Mouse (Mus musculus) neural tube, embryonic 12.5 days (tissue): ENCODE data around the gene Chd3. TPM values are rescaled to one million over a fixed set of nuclear protein-coding genes. Genes with fewer than 3 reads are reported as not detected.
A peak's percentile ranks its signal among the peaks of the same experiment; 100 is the strongest.
"Not testable (repeated sequence)": the region's sequence is repeated elsewhere in the genome, so short reads cannot be mapped to it uniquely, and the experiment has no call there.

Source experiments
- ATAC-seq: fragments of 200-750 bp; cut with Nextera tagmentation; 2 replicates; pipeline ENCODE4 v1.8.0; 2017; ENCODE audit warnings: low read depth, mild to moderate bottlenecking, moderate TSS enrichment, moderate library complexity; ENCODE audit not compliant: low FRiP score
- H3K27ac ChIP-seq: fragments of 300-500 bp; sonication (generic); 2 replicates; pipeline ENCODE4 v1.5.1; 2016
- H3K27me3 ChIP-seq: fragments of 300-500 bp; sonication (generic); replicated peaks from 2 replicates; pipeline ENCODE4 v1.6.1; 2016; ENCODE audit warnings: mild to moderate bottlenecking
- H3K36me3 ChIP-seq: fragments of 300-500 bp; sonication (generic); 2 replicates; pipeline ENCODE4 v1.6.1; 2016; ENCODE audit warnings: mild to moderate bottlenecking
- H3K4me1 ChIP-seq: fragments of 300-500 bp; sonication (generic); 2 replicates; pipeline ENCODE4 v1.6.1; 2016
- H3K4me2 ChIP-seq: fragments of 300-500 bp; sonication (generic); replicated peaks from 2 replicates; pipeline ENCODE4 v1.6.1; 2016; ENCODE audit warnings: mild to moderate bottlenecking
- H3K4me3 ChIP-seq: fragments of 300-500 bp; sonication (generic); 2 replicates; pipeline ENCODE4 v1.5.1; 2016
- H3K9ac ChIP-seq: fragments of 300-500 bp; sonication (generic); 2 replicates; pipeline ENCODE4 v1.6.1; 2016; ENCODE audit warnings: mild to moderate bottlenecking
- H3K9me3 ChIP-seq: fragments of 300-500 bp; sonication (generic); 2 replicates; pipeline ENCODE4 v1.6.1; 2016; ENCODE audit warnings: mild to moderate bottlenecking
- WGBS: fragments of 180-500 bp; shearing (Covaris S2); methylation state at CpG from one replicate; pipeline ENCODE4 v1.1.7; 2016; 5-methylcytosine and 5-hydroxymethylcytosine counted together
- polyA plus RNA-seq: library from polyadenylated mRNA; unstranded; fragments of >200 nt; fragmentation: Nextera tagmentation; extraction: Ambion mirVana; gene quantifications from 2 replicates; pipeline ENCODE4 v1.2.1, GENCODE M21; 2016

The Chd3 gene
- polyA plus RNA-seq, 1 experiment from 2014 or later: 87.1 TPM

- Histone ChIP-seq H3K4me1 (peaks cover 42% of the 10 kb centered on the region), H3K9me3 (no peaks in the 10 kb centered on the region), H3K4me2 (peak within 1 kb of the TSS; percentile 90), H3K36me3 (peaks cover 20% of the 10 kb centered on the region), H3K27ac (peak within 1 kb of the TSS; percentile 64), H3K9ac (peak within 1 kb of the TSS; percentile 79), H3K4me3 (peak within 1 kb of the TSS; percentile 63), H3K27me3 (peaks cover 17% of the 10 kb centered on the region)
- ATAC-seq: peak; percentile 94
- WGBS: under 1% methylated on average over 30 of the region's 30 CpGs
Measured at GRCm38 (mm10) chr11:69323667-69324111, 45.5 kb downstream of the Chd3 start, which contains the start of the genes Cntrob and Trappc1. TSS of gene Cntrob (minus strand) at chr11:69323775. TSS of gene Trappc1 (plus strand) at chr11:69323980.

GRCm38 (mm10) chr11:69322693-69323471 is 46.3 kb downstream of the Chd3 start:
- peaks cover 14% of the 10 kb centered on the region for H3K27me3 ChIP-seq
- H3K9ac ChIP-seq: peak overlapping the region; percentile 79
- H3K4me1 ChIP-seq: peaks cover 42% of the 10 kb centered on the region
- 30% methylated on average over 18 of the region's 18 CpGs for WGBS
- H3K4me2 ChIP-seq: peak overlapping the region; percentile 90
- peak overlapping the region; percentile 63 for H3K4me3 ChIP-seq
- ATAC-seq: no peak
- H3K27ac ChIP-seq: no peak overlapping the region
- no peaks in the 10 kb centered on the region for H3K9me3 ChIP-seq
- H3K36me3 ChIP-seq: peaks cover 28% of the 10 kb centered on the region

- no peak for ATAC-seq
- WGBS: 60% methylated on average over 6 of the region's 6 CpGs
- 0 out of 2 replicates have a peak overlapping the region, but pooled peaks have one; percentile 79 for H3K9ac ChIP-seq
- H3K9me3 ChIP-seq: no peaks in the 10 kb centered on the region
- peaks cover 40% of the 10 kb centered on the region for H3K4me1 ChIP-seq
- peaks cover 6% of the 10 kb centered on the region for H3K27me3 ChIP-seq
- H3K27ac ChIP-seq: no peak overlapping the region
- peak overlapping the region; percentile 63; the same call in 1 of the 2 replicates for H3K4me3 ChIP-seq
- peaks cover 33% of the 10 kb centered on the region for H3K36me3 ChIP-seq
- peak overlapping the region; percentile 90 for H3K4me2 ChIP-seq
Measured at GRCm38 (mm10) chr11:69322010-69322409, 47.2 kb downstream of the Chd3 start.

GRCm38 (mm10) chr11:69321580-69321979 is 47.6 kb downstream of the Chd3 start:
- Histone ChIP-seq H3K4me3 (no peak overlapping the region), H3K9ac (no peak overlapping the region), H3K36me3 (peaks cover 33% of the 10 kb centered on the region), H3K27ac (no peak overlapping the region), H3K27me3 (peaks cover 1% of the 10 kb centered on the region; the same call in 1 of the 2 replicates), H3K9me3 (no peaks in the 10 kb centered on the region), H3K4me2 (peak overlapping the region; percentile 90), H3K4me1 (peaks cover 36% of the 10 kb centered on the region)
- no peak for ATAC-seq
- WGBS: 93% methylated on average over 6 of the region's 6 CpGs

GRCm38 (mm10) chr11:69318000-69318399 is 51.2 kb downstream of the Chd3 start:
- H3K9me3 ChIP-seq, ATAC-seq, H3K4me3 ChIP-seq, H3K27ac ChIP-seq, H3K4me2 ChIP-seq, H3K9ac ChIP-seq, H3K27me3 ChIP-seq: not testable (repeated sequence)
- WGBS: 91% methylated on average over 3 of the region's 3 CpGs
- Histone ChIP-seq H3K4me1 (peaks cover 15% of the 10 kb centered on the region), H3K36me3 (peaks cover 65% of the 10 kb centered on the region)

GRCm38 (mm10) chr11:69316361-69316760 is 52.8 kb downstream of the Chd3 start:
- peaks cover 78% of the 10 kb centered on the region for H3K36me3 ChIP-seq
- no peak for ATAC-seq
- WGBS: 98% methylated on average over 6 of the region's 6 CpGs

GRCm38 (mm10) chr11:69311266-69311665 is 57.9 kb downstream of the Chd3 start:
- no peak for ATAC-seq
- H3K9ac ChIP-seq: no peak overlapping the region; the same call in 1 of the 2 replicates
- H3K9me3 ChIP-seq: no peaks in the 10 kb centered on the region
- WGBS: 83% methylated on average over 7 of the region's 7 CpGs
- H3K4me2 ChIP-seq: no peak overlapping the region
- peaks cover 92% of the 10 kb centered on the region for H3K36me3 ChIP-seq
- H3K27me3 ChIP-seq: no peaks in the 10 kb centered on the region
- H3K4me1 ChIP-seq: no peaks in the 10 kb centered on the region
- H3K27ac ChIP-seq: no peak overlapping the region
- no peak overlapping the region for H3K4me3 ChIP-seq

More at GRCm38 (mm10) chr11:69316361-69316760, 52.8 kb downstream of the Chd3 start:
- Histone ChIP-seq H3K4me2 (no peak overlapping the region), H3K27ac (no peak overlapping the region), H3K9me3 (no peaks in the 10 kb centered on the region), H3K4me3 (no peak overlapping the region), H3K4me1 (no peaks in the 10 kb centered on the region), H3K27me3 (no peaks in the 10 kb centered on the region), H3K9ac (no peak overlapping the region)

GRCm38 (mm10) chr11:69306039-69306438 is 63.2 kb downstream of the Chd3 start:
- Histone ChIP-seq H3K27me3 (no peaks in the 10 kb centered on the region), H3K9me3 (no peaks in the 10 kb centered on the region), H3K9ac (no peak overlapping the region), H3K4me2 (no peak overlapping the region), H3K36me3 (peaks cover 91% of the 10 kb centered on the region), H3K4me3 (no peak overlapping the region), H3K27ac (no peak overlapping the region), H3K4me1 (no peaks in the 10 kb centered on the region)
- ATAC-seq: no peak
- WGBS: 94% methylated on average over 2 of the region's 2 CpGs

- WGBS: 91% methylated on average over 9 of the region's 9 CpGs
- Histone ChIP-seq H3K4me3 (no peak overlapping the region), H3K27me3 (no peaks in the 10 kb centered on the region), H3K36me3 (peaks cover 90% of the 10 kb centered on the region), H3K4me1 (no peaks in the 10 kb centered on the region), H3K4me2 (no peak overlapping the region), H3K9ac (no peak overlapping the region), H3K27ac (no peak overlapping the region), H3K9me3 (no peaks in the 10 kb centered on the region)
- ATAC-seq: no peak
Measured at GRCm38 (mm10) chr11:69305291-69305690, 63.9 kb downstream of the Chd3 start.

- WGBS: 89% methylated on average over 7 of the region's 7 CpGs
- H3K36me3 ChIP-seq: peaks cover 79% of the 10 kb centered on the region
Measured at GRCm38 (mm10) chr11:69302817-69303216, 66.4 kb downstream of the Chd3 start.

GRCm38 (mm10) chr11:69298231-69298630 is 71.0 kb downstream of the Chd3 start:
- Histone ChIP-seq H3K36me3 (peaks cover 42% of the 10 kb centered on the region), H3K4me3 (no peak overlapping the region), H3K4me2 (no peak overlapping the region), H3K27me3 (no peaks in the 10 kb centered on the region), H3K27ac (no peak overlapping the region), H3K4me1 (no peaks in the 10 kb centered on the region), H3K9me3 (no peaks in the 10 kb centered on the region), H3K9ac (no peak overlapping the region)
- 79% methylated on average over 7 of the region's 7 CpGs for WGBS
- no peak for ATAC-seq

More at GRCm38 (mm10) chr11:69302817-69303216, 66.4 kb downstream of the Chd3 start:
- no peak for ATAC-seq
- no peak overlapping the region for H3K9ac ChIP-seq
- no peaks in the 10 kb centered on the region for H3K9me3 ChIP-seq
- H3K4me2 ChIP-seq: no peak overlapping the region
- no peaks in the 10 kb centered on the region for H3K4me1 ChIP-seq
- H3K27ac ChIP-seq: no peak overlapping the region
- H3K27me3 ChIP-seq: no peaks in the 10 kb centered on the region
- H3K4me3 ChIP-seq: no peak overlapping the region

- Histone ChIP-seq H3K4me2 (no peak overlapping the region), H3K4me3 (no peak overlapping the region), H3K27me3 (no peaks in the 10 kb centered on the region), H3K4me1 (no peaks in the 10 kb centered on the region), H3K36me3 (peaks cover 37% of the 10 kb centered on the region), H3K27ac (no peak overlapping the region), H3K9me3 (no peaks in the 10 kb centered on the region), H3K9ac (no peak overlapping the region)
- 85% methylated on average over 2 of the region's 2 CpGs for WGBS
- ATAC-seq: no peak
Measured at GRCm38 (mm10) chr11:69297799-69298198, 71.4 kb downstream of the Chd3 start.
